Mouse (Mus musculus) small intestine, adult 2 months (tissue): ENCODE results near the gene Bach2.

Source experiments
- CTCF ChIP-seq: fragments of 200-500 bp; IDR thresholded peaks from 2 replicates; pipeline ENCODE4 v1.5.1; 2012; ENCODE audit warnings: low read depth, mild to moderate bottlenecking, control low read depth, inconsistent platforms, low read length, moderate library complexity, mixed read lengths; ENCODE audit not compliant: insufficient replicate concordance, insufficient read length; ENCODE audit errors: extremely low read depth
- POLR2A ChIP-seq: fragments of 200-500 bp; IDR thresholded peaks from 2 replicates; pipeline ENCODE4 v1.6.1; 2012; ENCODE audit warnings: low read depth, mild to moderate bottlenecking, control low read depth, inconsistent platforms, low read length, moderate library complexity

DNA sequence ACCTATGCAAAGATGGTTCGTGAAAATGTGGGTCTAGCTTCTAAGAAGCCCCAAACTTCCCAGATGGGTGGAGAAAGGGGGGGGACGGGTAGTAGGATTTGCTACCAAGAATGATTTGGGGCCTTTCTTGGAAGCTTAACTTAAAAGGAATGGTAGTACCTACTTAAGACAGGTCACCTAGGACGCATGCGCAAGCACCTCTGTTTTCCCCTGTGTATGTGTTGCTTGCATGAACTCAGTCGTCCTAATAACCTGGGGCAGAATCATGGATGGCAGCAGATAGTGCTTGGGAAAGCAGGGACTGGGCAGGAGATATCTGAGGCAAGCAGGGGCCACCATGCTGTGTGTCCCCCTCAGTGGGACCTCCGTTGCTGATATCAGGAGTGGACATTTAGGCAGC, 7.4 kb downstream of the Bach2 start:
- TF ChIP-seq CTCF, result no peak
- TF ChIP-seq POLR2A, result no peak
